Mouse (Mus musculus) lung, postnatal 25 days (tissue): ENCODE results near the gene Ptpru.

ENCODE experiments used
- DNase-seq: peaks from one replicate; pipeline ENCODE4 v3.0.0; 2022; ENCODE audit warnings: low spot score

Gene Ptpru

DNA sequence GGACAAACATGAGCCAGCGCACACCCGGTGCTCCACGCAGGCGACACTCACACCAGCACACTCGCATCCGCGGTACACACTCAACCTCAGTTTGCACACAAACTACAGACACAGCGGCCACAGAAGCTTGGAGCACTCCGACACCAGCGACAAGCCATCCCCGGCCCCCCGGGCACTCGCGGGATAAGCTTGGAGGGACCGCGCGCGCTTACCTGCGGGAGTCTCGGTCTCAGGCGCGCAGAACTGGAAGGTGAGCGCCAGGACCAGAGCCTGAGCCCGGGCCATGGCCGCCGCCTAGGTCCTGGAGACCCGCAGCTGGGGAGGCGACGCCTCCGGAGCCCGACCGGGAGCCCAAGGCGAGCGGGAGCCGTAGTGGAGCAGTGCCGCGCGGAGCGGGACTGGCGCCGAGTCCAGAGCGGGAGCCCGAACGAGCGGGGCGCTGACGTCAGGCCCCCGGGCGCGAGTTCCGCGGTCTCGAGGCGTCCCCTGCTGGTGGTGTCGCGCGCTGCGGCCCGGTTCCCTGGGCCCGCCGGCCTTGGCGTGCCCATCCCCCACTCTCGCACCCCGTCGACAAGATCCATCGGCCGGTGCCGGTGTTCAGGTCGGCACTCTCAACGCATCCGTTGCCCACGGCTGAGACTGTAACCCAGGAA is at the start of gene Ptpru:
TSS of gene Ptpru (minus strand) at position 417 of the 653 bp plus-strand sequence.
- peak; percentile 89 for DNase-seq

DNA sequence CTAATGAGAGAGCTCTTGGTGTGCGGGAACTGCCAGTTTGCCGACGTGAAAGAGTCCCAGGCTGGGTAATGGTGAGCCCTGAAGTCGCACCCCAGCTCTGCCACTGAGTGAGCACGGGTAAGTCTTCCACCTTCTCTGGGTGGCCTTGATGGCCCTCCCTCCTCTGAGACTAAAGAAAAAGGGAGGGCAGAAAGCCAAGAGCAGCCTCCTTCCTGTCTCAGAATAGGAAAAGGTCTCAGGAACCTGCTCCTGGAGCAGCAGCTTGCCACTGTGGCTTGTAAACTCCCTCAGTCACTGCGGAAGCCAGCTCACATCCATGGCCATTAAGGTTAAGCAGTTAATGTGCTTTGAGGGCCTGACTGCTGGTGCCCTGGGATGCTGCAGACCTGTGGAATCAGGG is 47.3 kb upstream of the Ptpru start:
- no peak for DNase-seq

DNA sequence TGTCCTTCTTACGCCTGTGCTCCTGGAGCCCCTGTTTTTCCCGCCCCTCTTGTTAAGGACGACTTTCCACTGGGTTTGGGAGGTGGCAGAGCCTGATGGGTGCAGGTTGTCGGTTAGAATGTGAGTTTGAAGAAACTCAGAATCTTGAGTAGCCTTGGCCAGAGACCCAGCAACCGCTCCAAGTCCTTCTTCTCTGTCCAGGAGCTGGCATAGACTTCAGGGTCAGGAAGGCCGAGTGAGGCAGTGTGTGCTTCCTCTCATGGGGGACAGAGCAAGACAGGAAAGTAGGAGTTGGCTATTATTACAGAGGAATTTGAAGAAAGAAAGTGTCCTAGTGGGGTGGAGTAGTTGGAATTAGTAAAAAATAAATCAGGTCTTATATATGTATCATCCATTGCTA is 45.5 kb upstream of the Ptpru start:
- DNase-seq: peak; percentile 18

DNA sequence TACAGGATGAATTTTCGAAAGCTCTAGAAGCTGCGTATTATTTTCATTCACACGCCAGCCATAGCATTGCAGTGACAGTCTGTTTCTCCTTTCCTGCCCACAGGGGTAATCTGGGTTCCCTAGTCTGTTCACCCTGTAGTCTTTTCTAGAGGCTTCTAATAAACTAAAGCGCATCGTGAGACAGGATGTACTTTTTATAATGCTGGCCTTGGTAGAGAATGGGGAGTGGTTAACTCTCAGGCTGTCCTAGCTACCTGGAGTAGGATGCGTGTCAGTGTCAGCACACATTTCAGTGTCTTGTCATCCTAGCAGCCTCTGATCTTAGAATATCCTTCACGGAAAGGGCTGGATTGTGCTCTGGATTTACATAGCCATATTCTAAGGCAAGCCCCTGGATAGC is 43.2 kb upstream of the Ptpru start:
- DNase-seq: no peak

DNA sequence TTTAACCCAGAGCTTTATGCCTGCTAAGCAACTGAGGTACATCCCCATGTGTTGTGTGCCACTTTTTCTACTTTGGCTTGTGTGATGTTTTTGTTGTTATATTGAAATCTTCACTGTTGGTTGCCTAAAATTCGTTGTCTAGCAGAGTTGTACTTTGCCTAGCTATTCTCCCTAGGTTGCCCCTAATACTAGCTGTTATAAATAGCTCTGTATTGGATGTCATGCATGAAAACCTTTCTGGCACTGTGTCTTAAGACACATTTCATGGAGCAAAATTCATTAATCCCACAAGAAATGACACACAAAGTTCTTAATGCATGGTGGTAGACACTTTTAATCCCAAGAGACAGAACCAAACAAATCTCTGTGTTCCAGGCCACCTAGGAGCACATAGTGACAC is 41.6 kb upstream of the Ptpru start:
- DNase-seq: no peak

DNA sequence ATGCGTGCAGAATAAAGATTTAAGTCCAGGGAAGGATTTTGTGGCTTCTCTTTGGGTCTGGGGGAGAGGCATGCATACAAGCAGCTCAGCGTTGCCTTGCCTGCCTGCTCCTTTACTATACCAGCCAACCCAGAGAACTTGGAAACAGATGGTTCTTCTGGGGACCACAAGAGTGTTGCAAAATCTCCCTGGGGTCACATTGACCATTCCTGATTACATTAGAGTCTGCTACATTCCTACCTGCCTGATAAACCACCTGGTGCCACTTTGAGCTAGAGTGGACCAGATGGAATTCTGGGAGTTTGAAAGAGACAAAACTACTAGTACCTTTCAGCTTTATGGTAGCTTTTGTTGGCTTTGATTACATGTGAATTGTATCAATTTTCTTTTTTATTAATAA is 38.7 kb upstream of the Ptpru start:
- peak; percentile 61 for DNase-seq

DNA sequence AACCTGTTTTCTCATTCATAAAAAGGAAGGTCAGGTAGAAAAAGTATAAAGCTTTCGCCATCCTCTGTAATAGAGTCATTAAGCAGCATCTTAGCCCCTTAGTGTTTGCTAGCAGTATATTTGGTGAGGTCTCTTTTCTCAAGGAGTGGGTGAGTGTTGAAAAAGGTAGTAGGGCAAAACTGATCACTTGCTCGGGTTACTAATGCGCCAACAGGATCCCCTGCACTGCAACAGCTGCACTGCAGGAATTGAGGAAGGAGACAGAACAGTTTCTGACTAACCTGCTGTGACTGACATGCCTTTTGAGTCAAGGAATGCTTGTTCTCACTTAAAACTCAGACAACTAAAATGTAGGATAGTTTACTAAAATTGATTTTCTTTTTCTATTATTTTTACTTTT is 37.2 kb upstream of the Ptpru start:
- no peak for DNase-seq

DNA sequence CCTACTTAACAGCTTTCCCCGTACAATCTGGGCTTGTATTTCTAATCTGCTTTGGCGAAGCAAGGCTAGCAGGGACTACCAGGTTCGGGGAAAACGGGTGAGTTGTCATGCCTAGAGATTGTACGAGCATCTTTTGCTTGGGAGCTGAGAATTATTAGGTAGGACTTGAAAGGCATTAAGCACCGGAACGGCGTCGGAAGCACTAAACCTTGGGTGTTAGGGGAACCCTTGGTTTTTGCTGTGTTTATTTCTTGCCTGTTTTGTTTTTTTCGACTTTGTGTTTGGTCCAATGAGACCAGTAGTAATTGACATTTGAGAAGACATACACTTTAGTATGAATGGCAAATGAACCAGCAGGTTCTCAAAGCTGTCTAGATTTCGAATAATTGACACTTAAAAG is 36.5 kb upstream of the Ptpru start:
- no peak for DNase-seq

DNA sequence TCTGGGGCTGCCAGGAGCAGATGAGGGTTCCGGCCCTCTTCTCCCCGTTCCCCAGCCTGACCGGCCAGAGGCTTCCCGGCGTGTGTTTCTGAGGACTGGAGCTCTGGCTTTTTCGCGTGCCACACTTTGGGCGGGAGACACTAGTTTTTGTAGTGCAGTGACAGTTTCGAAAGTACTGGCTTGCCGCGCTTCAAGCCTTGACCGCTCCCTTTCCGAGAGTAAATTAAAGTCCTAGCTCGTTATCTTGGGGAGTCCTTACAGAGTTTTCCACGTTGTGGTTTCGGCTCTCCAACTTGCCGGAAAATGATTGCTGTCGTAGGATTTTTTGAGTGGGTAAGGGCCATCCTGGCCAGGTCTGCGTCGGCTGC is 36.1 kb upstream of the Ptpru start:
- no peak for DNase-seq

DNA sequence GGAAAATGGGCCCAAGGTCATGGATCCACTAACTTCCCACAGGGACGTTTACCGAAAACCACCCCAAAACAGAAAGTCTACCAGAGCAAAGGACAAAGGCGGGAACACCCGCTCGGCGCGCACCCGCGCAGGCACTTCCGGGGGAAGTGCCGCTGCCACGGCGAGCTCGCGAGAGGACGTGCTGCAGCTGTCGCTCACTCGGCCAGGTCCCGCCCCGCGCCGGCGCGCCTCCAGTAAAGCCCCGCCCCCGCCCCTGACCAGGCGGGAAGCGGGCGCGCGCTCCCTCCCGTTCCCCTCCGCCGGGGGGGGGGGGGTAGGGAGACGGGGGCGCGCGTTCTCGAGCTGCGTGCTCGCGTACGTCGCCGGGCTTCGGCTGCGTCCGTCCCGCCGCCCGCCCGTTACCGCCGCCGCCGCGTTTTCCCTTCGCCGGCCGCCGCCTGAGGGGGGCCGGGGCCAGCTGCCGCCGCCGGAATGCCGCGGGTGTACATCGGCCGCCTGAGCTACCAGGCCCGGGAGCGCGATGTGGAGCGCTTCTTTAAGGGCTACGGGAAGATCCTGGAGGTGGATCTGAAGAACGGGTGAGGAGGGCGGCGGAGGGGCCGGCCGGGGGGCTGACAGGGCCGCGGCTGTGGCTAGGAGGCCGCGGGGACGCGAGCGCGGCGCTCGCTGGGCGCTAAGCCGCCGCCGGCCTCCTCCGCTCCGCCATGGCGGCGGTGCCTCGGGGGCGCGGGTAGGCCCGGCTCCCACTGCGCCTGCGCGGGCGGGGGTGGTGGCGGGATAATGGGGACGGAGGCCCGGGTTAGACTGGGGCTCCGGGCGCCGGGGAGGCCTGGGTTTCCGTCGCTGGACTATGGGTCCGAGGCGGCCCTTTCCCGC is 35.4 kb upstream of the Ptpru start, which contains the start of gene Srsf4:
TSS of gene Srsf4 (plus strand) at position 325 of the 876 bp plus-strand sequence.
- peak; percentile 94 for DNase-seq

DNA sequence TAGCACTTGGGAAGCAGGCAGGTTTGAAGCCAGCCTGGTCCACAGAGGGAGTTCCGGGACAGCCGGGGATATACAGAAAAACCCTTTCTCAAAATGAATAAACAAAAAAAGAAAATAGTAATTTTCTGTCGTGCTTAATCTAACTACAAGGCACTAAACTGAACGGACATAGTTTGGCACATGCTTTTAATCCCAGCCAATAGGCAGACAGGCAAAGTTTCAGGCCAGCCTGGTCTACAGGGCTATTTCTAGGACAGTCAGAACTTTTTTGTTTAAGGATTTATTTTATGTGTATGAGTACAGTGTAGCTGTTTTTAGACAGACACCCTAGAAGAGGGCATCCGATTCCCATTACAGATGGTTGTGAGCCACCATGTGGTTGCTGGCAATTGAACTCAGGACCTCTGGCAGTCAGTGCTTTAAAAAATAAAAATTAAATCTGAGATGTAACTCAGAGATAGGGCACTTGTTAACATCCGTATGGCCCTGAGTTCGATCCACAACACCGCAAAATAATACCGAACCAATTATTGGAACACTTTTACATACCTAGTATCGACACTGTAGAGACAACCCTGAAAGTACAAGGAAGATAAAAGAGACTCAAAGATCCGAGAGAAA is 34.7 kb upstream of the Ptpru start:
- no peak for DNase-seq

DNA sequence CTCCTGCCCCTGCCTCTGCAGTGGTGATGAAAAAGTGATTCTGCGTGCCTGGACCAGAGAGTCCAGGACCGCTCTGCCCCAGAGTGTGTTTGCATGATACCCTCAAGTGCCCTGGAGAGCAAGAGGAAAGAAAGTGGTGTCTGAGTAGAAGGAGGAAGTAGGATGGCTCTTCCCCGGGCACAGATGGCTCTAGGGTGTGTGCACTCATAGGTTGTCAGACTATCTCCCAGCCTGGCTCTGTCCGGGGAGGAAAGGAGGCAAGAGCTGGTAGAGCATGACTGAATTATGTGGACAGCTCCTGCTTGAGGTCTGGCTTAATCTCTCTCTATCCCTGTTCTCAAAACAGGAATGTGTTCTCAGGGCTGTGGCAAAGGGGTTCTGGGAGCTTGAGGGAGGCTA is 23.3 kb upstream of the Ptpru start:
- no peak for DNase-seq

DNA sequence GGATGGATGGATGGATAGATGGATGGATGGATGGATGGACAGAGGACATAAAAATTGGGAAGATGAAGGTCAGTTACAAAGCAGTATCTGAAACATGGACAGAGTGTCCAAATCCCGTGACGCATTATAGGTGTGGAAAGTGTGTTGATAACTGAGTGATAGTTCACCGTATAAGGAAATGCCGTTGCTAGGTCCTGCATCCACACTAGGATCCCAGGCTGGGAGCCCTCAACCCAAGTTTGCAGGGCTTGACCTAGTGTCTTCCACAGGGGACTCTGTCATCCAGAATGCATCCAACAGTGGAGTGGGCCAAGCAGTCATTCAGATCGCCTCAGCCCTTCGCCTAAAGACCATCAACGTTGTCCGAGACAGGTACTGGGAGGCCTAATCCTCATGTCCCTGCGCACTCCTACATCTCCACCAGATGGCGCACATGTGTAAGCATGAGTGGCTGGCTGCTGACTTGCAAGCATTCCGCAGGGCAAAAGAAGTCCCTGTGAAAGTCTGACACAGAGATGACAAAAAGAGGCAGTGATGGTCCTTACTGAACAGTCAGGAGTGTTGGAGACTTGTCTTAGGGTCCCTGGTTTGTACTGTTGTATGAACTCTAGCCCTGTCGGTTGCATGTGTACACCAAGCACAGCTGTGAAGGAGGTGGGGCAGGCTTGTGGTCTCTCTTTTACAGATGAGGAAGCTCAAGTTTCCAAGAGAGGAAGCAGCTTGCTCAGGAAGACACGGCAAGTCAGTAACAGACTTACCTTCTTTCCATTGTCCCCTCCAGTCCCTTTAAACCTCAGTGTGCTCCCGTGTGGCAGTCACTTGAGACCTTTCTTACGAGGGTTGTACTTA is 22.6 kb upstream of the Ptpru start:
- peak; percentile 83 for DNase-seq

DNA sequence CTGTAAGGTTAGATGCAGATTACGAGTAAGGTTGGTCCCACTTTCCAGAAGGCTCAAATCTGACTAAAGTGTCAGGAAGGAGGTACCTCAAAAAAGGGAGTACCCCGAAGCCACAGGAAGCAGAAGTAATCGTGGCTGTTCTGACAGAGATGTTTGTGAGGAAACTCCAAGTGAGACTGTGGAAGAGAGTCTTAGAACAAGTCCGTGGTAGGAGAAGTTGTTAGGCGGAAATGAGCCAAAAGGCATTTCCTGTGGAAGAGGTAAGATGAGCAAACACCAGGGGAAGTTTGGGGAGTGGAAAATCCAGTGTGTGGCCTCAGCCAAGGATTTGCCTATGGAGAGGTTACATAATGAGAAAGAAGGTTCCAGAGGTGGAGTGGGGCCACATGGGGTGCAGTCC is 16.9 kb upstream of the Ptpru start:
- DNase-seq: no peak

DNA sequence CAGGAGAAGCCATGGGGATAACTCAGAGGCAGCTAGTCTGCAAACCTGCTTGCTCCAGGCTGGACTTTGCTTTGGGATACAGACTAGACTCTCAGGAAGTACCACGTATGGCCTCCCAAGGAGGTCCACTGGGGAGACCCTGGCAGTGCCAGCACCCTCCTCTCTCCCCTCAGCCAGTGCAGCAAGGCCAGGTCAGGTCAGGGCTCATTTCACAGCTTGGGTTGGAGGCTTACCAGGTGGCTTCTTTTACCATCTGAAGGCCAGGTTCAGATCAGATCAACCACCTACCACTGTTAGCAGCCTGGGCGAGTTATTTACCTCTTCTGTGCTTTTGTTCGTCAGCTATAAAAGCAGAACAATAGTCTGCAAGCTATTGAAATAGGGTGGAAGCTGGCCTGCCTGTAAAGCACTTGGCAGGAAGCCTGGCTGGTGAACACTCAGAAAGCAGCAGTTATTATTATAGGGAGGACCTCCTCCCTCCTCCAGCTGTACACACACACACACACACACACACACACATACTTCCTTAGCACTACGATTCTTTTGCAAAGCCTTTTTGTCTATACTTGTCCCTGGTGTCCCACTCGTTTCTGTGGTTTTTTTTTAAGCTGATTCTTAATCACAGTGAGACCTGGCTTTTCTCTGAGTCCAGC is 12.0 kb upstream of the Ptpru start:
- peak; percentile 73 for DNase-seq

DNA sequence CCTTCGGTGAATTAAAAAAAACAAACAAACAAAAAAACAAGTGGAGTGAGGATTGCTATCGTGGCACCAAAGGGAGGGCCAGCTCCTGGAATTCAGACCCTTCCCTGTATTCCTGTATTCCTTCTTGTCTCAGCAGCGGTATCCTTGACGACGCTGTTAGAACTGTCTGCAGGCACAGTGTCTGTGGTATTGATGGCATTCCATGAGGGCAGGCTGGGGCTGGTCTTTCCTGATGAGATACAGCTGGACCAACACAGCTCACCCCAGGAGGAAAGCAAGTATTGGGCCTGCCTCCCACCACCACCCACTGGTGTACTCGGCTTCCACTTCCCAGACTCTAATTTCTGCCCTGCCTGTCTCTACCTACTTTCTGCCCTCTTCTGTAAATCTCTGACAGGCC is 10.0 kb upstream of the Ptpru start:
- DNase-seq: no peak

DNA sequence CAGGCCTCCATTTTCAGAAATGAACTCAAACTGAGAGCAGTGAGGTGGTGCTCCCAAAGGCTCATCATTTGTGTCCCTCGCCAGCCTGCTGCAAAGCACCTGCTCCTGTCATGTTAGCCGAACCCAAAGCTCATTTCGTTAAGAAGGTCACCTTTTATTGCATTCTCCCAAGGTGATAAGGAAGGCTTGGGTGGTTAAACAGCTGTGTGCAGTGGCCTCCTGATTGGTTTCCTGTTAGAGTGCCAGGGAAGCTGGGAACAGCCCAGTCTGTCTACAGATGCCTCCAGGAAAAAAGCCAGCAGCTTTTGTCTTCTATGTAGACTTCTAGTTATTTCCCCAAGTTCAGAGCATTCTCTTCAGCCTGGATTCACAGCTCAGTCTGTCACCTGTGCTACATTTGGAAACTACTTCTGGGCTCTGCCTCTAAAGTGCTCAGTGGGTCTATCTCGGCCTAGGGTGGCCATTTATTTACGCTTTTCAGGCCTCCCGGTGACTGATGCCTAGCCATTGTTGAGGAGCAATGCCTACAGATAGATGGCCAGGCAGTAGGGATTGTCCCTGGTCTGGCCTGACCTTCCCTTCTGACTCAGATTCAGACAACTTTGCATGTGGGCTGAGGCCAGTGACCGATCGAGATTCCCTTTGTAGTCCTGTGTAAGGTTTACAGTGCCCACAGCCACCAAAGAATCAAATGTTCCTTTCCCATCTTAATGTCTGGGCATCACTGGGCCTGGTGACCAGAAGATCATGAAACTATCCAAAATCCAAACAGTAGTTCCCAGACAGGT is 8.1 kb upstream of the Ptpru start:
- DNase-seq: no peak

DNA sequence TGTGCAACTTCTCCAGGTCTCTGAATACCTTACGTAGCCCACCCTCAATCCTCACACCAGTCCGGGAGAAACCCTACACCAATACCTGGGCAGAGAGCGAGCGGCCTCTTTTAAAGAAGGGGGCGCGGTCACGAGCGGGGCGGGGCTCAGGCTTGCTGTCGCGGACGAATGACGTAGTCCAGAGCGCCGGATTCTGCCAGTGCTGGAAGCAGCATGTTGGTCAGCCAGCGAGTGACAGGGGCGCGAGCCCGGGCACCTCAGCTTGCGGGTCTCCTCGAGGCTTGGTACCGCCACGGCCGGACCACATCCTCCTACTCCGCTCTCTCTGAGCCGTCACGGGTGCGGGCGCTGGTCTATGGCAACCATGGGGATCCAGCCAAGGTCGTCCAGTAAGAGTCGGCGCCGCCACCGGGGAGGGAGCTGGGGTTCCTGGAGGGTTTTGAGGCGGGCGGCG is 5.2 kb upstream of the Ptpru start, which contains the start of gene Mecr:
TSS of gene Mecr (plus strand) at position 181 of the 454 bp plus-strand sequence.
- peak; percentile 91 for DNase-seq

DNA sequence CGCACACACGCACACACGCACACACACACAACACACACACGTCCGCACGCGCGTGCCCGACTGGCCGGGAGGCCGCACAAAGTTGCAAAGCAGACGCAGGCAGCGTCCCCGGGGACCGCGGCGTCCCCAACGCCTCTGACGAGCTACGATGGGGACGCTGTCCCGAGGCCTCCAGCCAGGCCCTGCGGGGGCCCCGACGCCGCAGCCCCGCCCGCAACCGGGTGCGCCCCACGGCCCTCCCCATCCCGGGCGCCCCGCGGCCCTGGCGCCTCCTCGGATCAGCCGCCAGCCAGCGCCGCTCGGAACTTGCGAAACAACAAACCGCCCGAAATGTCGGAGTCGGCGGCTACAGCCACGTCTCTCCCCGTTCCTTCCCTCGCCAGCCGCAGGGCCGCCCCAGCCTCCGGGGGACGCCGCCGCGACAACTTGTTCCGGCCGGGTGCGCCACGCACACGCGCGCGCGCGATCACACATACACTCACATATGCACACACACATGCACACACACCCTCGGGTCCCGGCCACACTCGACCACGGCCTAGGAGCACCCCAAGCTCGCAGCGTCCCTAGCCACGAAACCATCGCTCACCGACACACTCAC is 1.1 kb downstream of the Ptpru start:
- DNase-seq: no peak

DNA sequence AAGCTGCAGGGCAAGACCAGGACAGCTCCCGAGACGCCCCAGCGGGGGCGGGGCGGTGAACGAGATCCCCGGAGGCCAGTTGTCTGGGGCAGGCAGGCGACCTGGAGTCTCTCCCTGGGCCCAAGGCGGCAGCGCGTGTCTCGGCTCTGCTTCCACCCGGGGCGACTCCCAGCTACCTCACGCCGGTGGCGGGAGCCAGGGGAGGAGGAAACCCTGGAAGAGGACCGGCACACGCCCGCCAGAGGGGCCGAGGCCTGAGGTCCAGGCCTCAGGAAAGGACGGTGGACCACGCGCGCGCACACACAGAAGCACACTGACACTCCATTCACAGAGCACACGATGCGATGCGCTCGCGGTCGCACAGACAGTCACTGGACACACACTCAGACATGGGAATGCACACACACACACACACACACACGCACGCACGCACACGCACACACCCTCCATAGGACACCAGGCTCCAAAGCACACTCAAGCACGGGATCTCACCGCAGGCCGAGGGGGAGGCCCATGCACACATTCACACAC is 1.7 kb downstream of the Ptpru start:
- peak; percentile 32 for DNase-seq
